Mouse (Mus musculus): ENCODE measurements at regions not wholly inside any gene's neighbourhood (a gene's known extent, or its start where the extent isn't known, plus 50 kb on each side); places are given as distances from the start of the nearest gene placed in this dataset.

GRCm38 (mm10) chr5:91282969-91283368 is 119.8 kb downstream of the Btc start:
- TF ChIP-seq CTCF (IDR thresholded peaks at IDR 0.05; ENCODE audit: low read depth, low read length) (no peak), POLR2A (IDR thresholded peaks at IDR 0.05; ENCODE audit: extremely low read depth, insufficient read depth, low read length) (no peak)
